ENCODE assay signal across 17 mouse cellular contexts in genomic region chr16:30013123-30013522, GRCm38 (mm10). TPM values are rescaled to one million over a fixed set of nuclear protein-coding genes. Genes with fewer than 3 reads are reported as not detected.
DNase-seq lines count a peak whose midpoint lies in the region; ATAC-seq lines count a peak whose summit lies in the region.
"Had no signal": no experiment of that assay in that cellular context is flagged by ENCODE, and none has a peak within 500 bp of the region (broad histone marks: within the 10 kb centered on the region; RNA-seq: fewer than 3 reads in every experiment).

No protein-coding gene starts in this region.

- H3K27ac ChIP-seq in liver, embryonic 11.5 days (ENCODE audit: low read depth, low read length) = no peak overlapping the region
- H3K27ac ChIP-seq in embryonic facial prominence, embryonic 10.5 days (replicated peaks) = peak overlapping the region; percentile 57; the same call in 1 of the 2 replicates
- 0 out of 2 replicates have a peak overlapping the region, but pooled peaks have one; percentile 23 for H3K27ac ChIP-seq in stomach, embryonic 16.5 days (ENCODE audit: low read length)
- H3K27ac ChIP-seq: heart, adult 2 months; hindbrain, embryonic 14.5 days had no signal

- no peak overlapping the region for H3K4me2 ChIP-seq in liver, embryonic 11.5 days
- no peak overlapping the region for H3K4me2 ChIP-seq in stomach, embryonic 16.5 days (ENCODE audit: low read depth, low read length)
- H3K4me2 ChIP-seq: hindbrain, embryonic 14.5 days had no signal

- peaks cover 26% of the 10 kb centered on the region for H3K27me3 ChIP-seq in liver, embryonic 11.5 days (replicated peaks; ENCODE audit: control insufficient read depth, insufficient read depth, low read length)
- peaks cover 28% of the 10 kb centered on the region for H3K27me3 ChIP-seq in embryonic facial prominence, embryonic 10.5 days (replicated peaks; ENCODE audit: low read depth, poor library complexity, severe bottlenecking)
- no peaks in the 10 kb centered on the region for H3K27me3 ChIP-seq in stomach, embryonic 16.5 days (ENCODE audit: control insufficient read depth, insufficient read depth, low read length)

- ATAC-seq in liver, embryonic 11.5 days (replicated peaks; ENCODE audit: low FRiP score) = no peak; the same call in 1 of the 2 replicates
- ATAC-seq in stomach, embryonic 16.5 days (ENCODE audit: insufficient read depth, low FRiP score) = no peak
- ATAC-seq: forebrain, embryonic 14.5 days; intestine, embryonic 16.5 days; lung, postnatal 0 days had no signal

- no peak overlapping the region for H3K4me3 ChIP-seq in liver, embryonic 11.5 days (ENCODE audit: low read depth, low read length)
- H3K4me3 ChIP-seq in embryonic facial prominence, embryonic 10.5 days = no peak overlapping the region
- H3K4me3 ChIP-seq in stomach, embryonic 16.5 days (replicated peaks; ENCODE audit: low read length) = no peak overlapping the region
- H3K4me3 ChIP-seq: heart, adult 2 months had no signal

- DNase-seq in liver = peak; percentile 52
- DNase-seq in liver, embryonic 11.5 days (ENCODE audit: low spot score) = no peak
- no peak for DNase-seq in embryonic facial prominence, embryonic 10.5 days (ENCODE audit: low spot score)
- peak; percentile 68 to 78 for DNase-seq in kidney, postnatal 4 days
- DNase-seq in gastrocnemius, postnatal 10 days = no peak
- no peak for DNase-seq in cerebellum, postnatal 25 days
- DNase-seq in gastrocnemius, postnatal 4 days (ENCODE audit: low spot score in 2 of 2) = no peak
- DNase-seq: adrenal gland, postnatal 10 days; cerebellum, adult 2 months; heart, adult 2 months; midbrain, embryonic 14.5 days; right cerebral cortex, postnatal 14 days had no signal

- no peaks in the 10 kb centered on the region for H3K9me3 ChIP-seq in liver, embryonic 11.5 days (ENCODE audit: control insufficient read depth, low read length)
- H3K9me3 ChIP-seq in embryonic facial prominence, embryonic 10.5 days = no peaks in the 10 kb centered on the region
- no peaks in the 10 kb centered on the region for H3K9me3 ChIP-seq in stomach, embryonic 16.5 days (replicated peaks; ENCODE audit: control insufficient read depth, low read length)

- H3K36me3 ChIP-seq in liver, embryonic 11.5 days (ENCODE audit: control insufficient read depth, insufficient read depth, low read length) = no peaks in the 10 kb centered on the region
- no peaks in the 10 kb centered on the region for H3K36me3 ChIP-seq in embryonic facial prominence, embryonic 10.5 days (replicated peaks)
- no peaks in the 10 kb centered on the region for H3K36me3 ChIP-seq in stomach, embryonic 16.5 days (ENCODE audit: control insufficient read depth, insufficient read depth, low read length)

- WGBS in liver, embryonic 11.5 days = 17% methylated on average over 2 of the region's 2 CpGs
- 28% methylated on average over 2 of the region's 2 CpGs for whole genome bisulfite sequencing in embryonic facial prominence, embryonic 10.5 days
- 38% methylated on average over 2 of the region's 2 CpGs for WGBS in stomach, embryonic 16.5 days

- H3K4me1 ChIP-seq in liver, embryonic 11.5 days (replicated peaks; ENCODE audit: control insufficient read depth, insufficient read depth, low read length) = peaks cover 20% of the 10 kb centered on the region
- peaks cover 52% of the 10 kb centered on the region for H3K4me1 ChIP-seq in embryonic facial prominence, embryonic 10.5 days
- peaks cover 17% of the 10 kb centered on the region for H3K4me1 ChIP-seq in stomach, embryonic 16.5 days (ENCODE audit: control insufficient read depth, insufficient read depth, low read length)

- no peak overlapping the region for H3K9ac ChIP-seq in liver, embryonic 11.5 days (ENCODE audit: low read depth, low read length)
- no peak overlapping the region for H3K9ac ChIP-seq in stomach, embryonic 16.5 days (ENCODE audit: low read length)
- H3K9ac ChIP-seq: hindbrain, embryonic 14.5 days had no signal

RNA-seq across cellular contexts. Expression of gene Hes1, which starts 51.1 kb away (rescaled TPM):
- 22.6 and 25.3 TPM in 2 replicates for polyA plus RNA-seq in liver, embryonic 11.5 days (2014; fragmentation: Nextera tagmentation; extraction: Ambion mirVana)
- 43.3 and 47.2 TPM in 2 replicates for polyA plus RNA-seq in embryonic facial prominence, embryonic 10.5 days (2016; fragmentation: Nextera tagmentation; extraction: Ambion mirVana)
- 34.4 and 38.5 TPM in 2 replicates for polyA plus RNA-seq in stomach, embryonic 16.5 days (2015; fragmentation: Nextera tagmentation; extraction: Ambion mirVana)
- total RNA-seq in gastrocnemius, postnatal 10 days (2021) = 10 to 100 TPM; 19.1 to 24.6 TPM
- 10 to 100 TPM; 29.5 to 30.0 TPM for total RNA-seq in gastrocnemius, postnatal 4 days (2021)

Comparison
In these comparisons a context has a peak if more than half of its experiments do, and no peak if none do; other contexts are left out.
1. DNase-seq: peak in liver (single experiment) and kidney, postnatal 4 days (2 of 2); none in liver, embryonic 11.5 days (single experiment), embryonic facial prominence, embryonic 10.5 days (single experiment), gastrocnemius, postnatal 10 days (single experiment), cerebellum, postnatal 25 days (0 of 2) and gastrocnemius, postnatal 4 days (0 of 2).